7 mouse cellular contexts compared by ENCODE assay signal in genomic region chr13:36203014-36203413, GRCm38 (mm10).
DNase-seq lines count a peak whose midpoint lies in the region; ATAC-seq and TF ChIP-seq lines count a peak whose summit lies in the region.

No protein-coding gene starts in this region.

- 77% methylated on average over 6 of the region's 6 CpGs for WGBS in lung, postnatal 0 days

- no peaks in the 10 kb centered on the region for H3K36me3 ChIP-seq in lung, postnatal 0 days (ENCODE audit: insufficient read depth, low read length)

- no peaks in the 10 kb centered on the region for H3K27me3 ChIP-seq in lung, postnatal 0 days (replicated peaks; ENCODE audit: insufficient read depth, low read length)

- no peak for TF ChIP-seq CTCF in lung, postnatal 0 days (IDR thresholded peaks at IDR 0.05)

- no peak overlapping the region for H3K4me3 ChIP-seq in lung, postnatal 0 days (ENCODE audit: low read depth, low read length)

- no peak overlapping the region for H3K4me2 ChIP-seq in lung, postnatal 0 days (replicated peaks; ENCODE audit: low read depth, low read length)

- ATAC-seq in lung, postnatal 0 days, result peak; percentile 59
- peak; percentile 31; the same call in 1 of the 2 replicates for ATAC-seq in common myeloid progenitor, adult 5-6 weeks (replicated peaks; ENCODE audit: low read depth, poor library complexity, severe bottlenecking)
- 0 out of 2 replicates have a peak, but pooled peaks have one; percentile 17 for ATAC-seq in monocyte, adult 5-6 weeks (replicated peaks; ENCODE audit: insufficient number of reproducible peaks, low FRiP score, low TSS enrichment, poor library complexity, severe bottlenecking)

- peak; percentile 31 for DNase-seq in lung, postnatal 0 days (ENCODE audit: low spot score)
- DNase-seq in lung, postnatal 10 days, result no peak
- peak; percentile 76 for DNase-seq in NIH3T3 (ENCODE audit: low read depth)
- DNase-seq in right cerebral cortex, postnatal 4 days, result no peak
- no peak for DNase-seq in gastrocnemius, postnatal 36 days

- no peaks in the 10 kb centered on the region for H3K9me3 ChIP-seq in lung, postnatal 0 days (ENCODE audit: low read length)

- no peak overlapping the region for H3K9ac ChIP-seq in lung, postnatal 0 days (replicated peaks; ENCODE audit: low read depth)

- no peak for TF ChIP-seq EP300 in lung, postnatal 0 days (IDR thresholded peaks at IDR 0.05)

- intact Hi-C loops in gastrocnemius, postnatal 36 days (cut with DNase I), result no loop called here

- no peak overlapping the region for H3K27ac ChIP-seq in lung, postnatal 0 days (ENCODE audit: low read length)

- no peaks in the 10 kb centered on the region for H3K4me1 ChIP-seq in lung, postnatal 0 days (ENCODE audit: insufficient read depth, low read depth, low read length)

Comparison
In these comparisons a context has a peak if more than half of its experiments do, and no peak if none do; other contexts are left out.
1. DNase-seq: peak in lung, postnatal 0 days (single experiment) and NIH3T3 (single experiment); none in lung, postnatal 10 days (single experiment), right cerebral cortex, postnatal 4 days (single experiment) and gastrocnemius, postnatal 36 days (0 of 2).
2. Peak in every context shown above with its lines, with median percentiles within 50 percentile points of each other: ATAC-seq.